Mouse (Mus musculus) thymus, adult 2 months (tissue): ENCODE results near the gene Fam189a1. TPM values are rescaled to one million over a fixed set of nuclear protein-coding genes. Genes with fewer than 3 reads are reported as not detected.

Experiments used
- DNase-seq: peaks from one replicate; pipeline ENCODE4 v3.0.0; 2021
- H3K27ac ChIP-seq: fragments of 200-500 bp; 2 replicates; pipeline ENCODE4 v1.5.1; 2012; ENCODE audit warnings: low read length, control low read depth; ENCODE audit not compliant: control insufficient read depth, insufficient read depth
- H3K27me3 ChIP-seq: fragments of 200-500 bp; 2 replicates; pipeline ENCODE4 v1.6.1; 2012; ENCODE audit warnings: mild to moderate bottlenecking, low read length, moderate library complexity, mixed read lengths; ENCODE audit not compliant: control insufficient read depth, insufficient read depth
- H3K36me3 ChIP-seq: fragments of 200-500 bp; 2 replicates; pipeline ENCODE4 v1.6.1; 2012; ENCODE audit warnings: mild to moderate bottlenecking, low read length, moderate library complexity; ENCODE audit not compliant: control insufficient read depth, insufficient read depth
- H3K4me1 ChIP-seq: fragments of 200-500 bp; replicated peaks from 2 replicates; pipeline ENCODE4 v1.6.1; 2012; ENCODE audit warnings: low read length; ENCODE audit not compliant: control insufficient read depth, insufficient read depth
- H3K4me3 ChIP-seq: fragments of 200-500 bp; 2 replicates; pipeline ENCODE4 v1.5.1; 2012; ENCODE audit warnings: mild to moderate bottlenecking, low read length, control low read depth, moderate library complexity; ENCODE audit not compliant: control insufficient read depth, insufficient read depth
- CTCF ChIP-seq: fragments of 200-500 bp; IDR thresholded peaks from 2 replicates; pipeline ENCODE4 v1.5.1; 2012; ENCODE audit warnings: mild to moderate bottlenecking, control low read depth, low read length, moderate library complexity, borderline replicate concordance; ENCODE audit not compliant: control insufficient read depth, poor library complexity, insufficient read depth; ENCODE audit errors: extremely low read depth
- POLR2A ChIP-seq: fragments of 200-500 bp; IDR thresholded peaks from 2 replicates; pipeline ENCODE4 v1.6.1; 2012; ENCODE audit warnings: mild to moderate bottlenecking, low read length, control low read depth, moderate library complexity; ENCODE audit not compliant: control insufficient read depth, poor library complexity, insufficient read depth; ENCODE audit errors: extremely low read depth
- WGBS: fragments of 180-500 bp; shearing (Covaris S2); methylation state at CpG from one replicate; pipeline ENCODE4 v1.1.7; 2018; 5-methylcytosine and 5-hydroxymethylcytosine counted together
- polyA plus RNA-seq: library from polyadenylated mRNA; depleted of rRNA; stranded (reverse); fragments of >200 nt; gene quantifications from 2 replicates; pipeline ENCODE4 v1.2.3, GENCODE M21; 2012

Gene Fam189a1
- polyA plus RNA-seq, 1 experiment, result 1.9 TPM

- Histone ChIP-seq H3K27me3 (no peaks in the 10 kb centered on the region), H3K4me3 (no peak overlapping the region), H3K4me1 (no peaks in the 10 kb centered on the region), H3K36me3 (no peaks in the 10 kb centered on the region), H3K27ac (no peak overlapping the region)
- TF ChIP-seq POLR2A (no peak), CTCF (no peak)
- WGBS, result 86% methylated on average over 4 of the region's 4 CpGs
- DNase-seq, result no peak
Observed at GRCm38 (mm10) chr7:65093314-65093713, 63.1 kb downstream of the Fam189a1 start.

- no peak overlapping the region for H3K4me3 ChIP-seq
- DNase-seq, result no peak
- no peaks in the 10 kb centered on the region for H3K27me3 ChIP-seq
- H3K4me1 ChIP-seq, result no peaks in the 10 kb centered on the region
- WGBS, result 88% methylated on average over 4 of the region's 4 CpGs
- TF ChIP-seq CTCF, result no peak
- no peak for TF ChIP-seq POLR2A
- no peaks in the 10 kb centered on the region for H3K36me3 ChIP-seq
- no peak overlapping the region for H3K27ac ChIP-seq
Observed at GRCm38 (mm10) chr7:65091486-65091885, 64.9 kb downstream of the Fam189a1 start.

GRCm38 (mm10) chr7:65085972-65086371 is 70.4 kb downstream of the Fam189a1 start:
- Histone ChIP-seq H3K27me3 (no peaks in the 10 kb centered on the region), H3K36me3 (no peaks in the 10 kb centered on the region), H3K4me1 (no peaks in the 10 kb centered on the region), H3K27ac (no peak overlapping the region), H3K4me3 (no peak overlapping the region)
- 16% methylated on average over 6 of the region's 6 CpGs for WGBS
- TF ChIP-seq CTCF, result no peak
- no peak for TF ChIP-seq POLR2A
- peak; percentile 3 for DNase-seq

- Histone ChIP-seq H3K4me3 (no peak overlapping the region), H3K27me3 (no peaks in the 10 kb centered on the region), H3K27ac (no peak overlapping the region), H3K4me1 (no peaks in the 10 kb centered on the region), H3K36me3 (no peaks in the 10 kb centered on the region)
- TF ChIP-seq POLR2A (no peak), CTCF (no peak)
- WGBS, result 87% methylated on average over 3 of the region's 3 CpGs
- DNase-seq, result no peak
Observed at GRCm38 (mm10) chr7:65082778-65083091, 73.6 kb downstream of the Fam189a1 start.

- no peak overlapping the region for H3K4me3 ChIP-seq
- TF ChIP-seq CTCF (no peak), POLR2A (no peak)
- 77% methylated on average over 6 of the region's 6 CpGs for WGBS
- no peaks in the 10 kb centered on the region for H3K36me3 ChIP-seq
- H3K27me3 ChIP-seq, result no peaks in the 10 kb centered on the region
- no peak for DNase-seq
- no peaks in the 10 kb centered on the region for H3K4me1 ChIP-seq
- no peak overlapping the region for H3K27ac ChIP-seq
Observed at GRCm38 (mm10) chr7:65081979-65082777, 74.2 kb downstream of the Fam189a1 start.

- no peak for TF ChIP-seq POLR2A
- TF ChIP-seq CTCF, result no peak
- H3K27ac ChIP-seq, result no peak overlapping the region
- no peaks in the 10 kb centered on the region for H3K4me1 ChIP-seq
- 93% methylated on average over 4 of the region's 4 CpGs for WGBS
- H3K4me3 ChIP-seq, result no peak overlapping the region
- no peaks in the 10 kb centered on the region for H3K27me3 ChIP-seq
- no peaks in the 10 kb centered on the region for H3K36me3 ChIP-seq
- no peak for DNase-seq
Observed at GRCm38 (mm10) chr7:65076134-65076533, 80.2 kb downstream of the Fam189a1 start.

GRCm38 (mm10) chr7:65074194-65074593 is 82.2 kb downstream of the Fam189a1 start:
- TF ChIP-seq POLR2A, result no peak
- no peak for TF ChIP-seq CTCF
- no peak overlapping the region for H3K4me3 ChIP-seq
- no peaks in the 10 kb centered on the region for H3K36me3 ChIP-seq
- H3K27ac ChIP-seq, result no peak overlapping the region
- H3K27me3 ChIP-seq, result no peaks in the 10 kb centered on the region
- no peak for DNase-seq
- WGBS, result 59% methylated on average over 9 of the region's 9 CpGs
- H3K4me1 ChIP-seq, result no peaks in the 10 kb centered on the region

- H3K4me1 ChIP-seq, result no peaks in the 10 kb centered on the region
- DNase-seq, result peak; percentile 54
- H3K27ac ChIP-seq, result no peak overlapping the region
- WGBS, result 23% methylated on average over 6 of the region's 6 CpGs
- TF ChIP-seq POLR2A (no peak), CTCF (peak; percentile 75; the same call in 1 of the 2 replicates)
- H3K4me3 ChIP-seq, result no peak overlapping the region
- no peaks in the 10 kb centered on the region for H3K27me3 ChIP-seq
- no peaks in the 10 kb centered on the region for H3K36me3 ChIP-seq
Observed at GRCm38 (mm10) chr7:65073555-65073954, 82.8 kb downstream of the Fam189a1 start.
